Mouse (Mus musculus) bone marrow, adult 2 months (tissue): Measurements from ENCODE around the gene Hoxd3. TPM values are rescaled to one million over a fixed set of nuclear protein-coding genes. Genes with fewer than 3 reads are reported as not detected.

Experiments used
- H3K27ac ChIP-seq: fragments of 200-500 bp; 2 replicates; pipeline ENCODE4 v1.5.1; 2012; ENCODE audit warnings: low read depth, mild to moderate bottlenecking, control low read depth, inconsistent platforms, low read length; ENCODE audit not compliant: control insufficient read depth, poor library complexity, insufficient read depth
- H3K4me1 ChIP-seq: fragments of 200-500 bp; 2 replicates; pipeline ENCODE4 v1.6.1; 2011; ENCODE audit warnings: low read length; ENCODE audit not compliant: control insufficient read depth, insufficient read depth
- H3K4me3 ChIP-seq: fragments of 200-500 bp; replicated peaks from 2 replicates; pipeline ENCODE3; 2011; ENCODE audit warnings: mild to moderate bottlenecking, low read depth, low read length, control low read depth; ENCODE audit not compliant: control insufficient read depth
- CTCF ChIP-seq: fragments of 200-500 bp; IDR thresholded peaks from 2 replicates; pipeline ENCODE4 v1.5.1; 2011; ENCODE audit warnings: low read length, control low read depth; ENCODE audit not compliant: control insufficient read depth, insufficient read depth
- POLR2A ChIP-seq: fragments of 200-500 bp; IDR thresholded peaks from 2 replicates; pipeline ENCODE4 v1.6.1; 2011; ENCODE audit warnings: low read depth, mild to moderate bottlenecking, control low read depth, low read length, borderline replicate concordance; ENCODE audit not compliant: control insufficient read depth
- WGBS: fragments of 180-500 bp; shearing (Covaris S2); methylation state at CpG from one replicate; pipeline ENCODE4 v1.1.7; 2018; 5-methylcytosine and 5-hydroxymethylcytosine counted together
- polyA plus RNA-seq: library from polyadenylated mRNA; stranded (reverse); fragments of >200 nt; gene quantifications from 2 replicates; pipeline ENCODE4 v1.2.4, GENCODE M21; 2011; ENCODE audit warnings: low replicate concordance; ENCODE audit not compliant: missing spikeins, insufficient read depth, insufficient read length

Hoxd3 gene
- polyA plus RNA-seq, 1 experiment, result not detected

DNA sequence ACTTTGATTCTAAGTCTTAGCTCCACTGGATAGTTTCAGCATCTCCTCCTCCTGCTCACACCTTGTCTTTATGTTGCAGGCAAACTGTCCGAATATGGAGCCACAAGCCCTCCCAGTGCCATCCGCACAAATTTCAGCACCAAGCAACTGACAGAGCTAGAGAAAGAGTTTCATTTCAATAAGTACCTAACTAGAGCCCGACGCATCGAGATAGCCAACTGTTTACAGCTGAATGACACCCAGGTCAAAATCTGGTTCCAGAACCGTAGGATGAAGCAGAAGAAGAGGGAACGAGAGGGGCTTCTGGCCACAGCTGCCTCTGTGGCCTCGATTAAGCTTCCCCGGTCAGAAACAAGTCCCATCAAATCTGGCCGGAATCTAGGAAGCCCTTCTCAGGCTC lies 52.2 kb downstream of the Hoxd3 start:
- H3K4me1 ChIP-seq, result no peaks in the 10 kb centered on the region
- TF ChIP-seq CTCF, result no peak
- no peak for TF ChIP-seq POLR2A
- no peak overlapping the region for H3K27ac ChIP-seq
- H3K4me3 ChIP-seq, result no peak overlapping the region
- 51% methylated on average over 10 of the region's 10 CpGs for WGBS

DNA sequence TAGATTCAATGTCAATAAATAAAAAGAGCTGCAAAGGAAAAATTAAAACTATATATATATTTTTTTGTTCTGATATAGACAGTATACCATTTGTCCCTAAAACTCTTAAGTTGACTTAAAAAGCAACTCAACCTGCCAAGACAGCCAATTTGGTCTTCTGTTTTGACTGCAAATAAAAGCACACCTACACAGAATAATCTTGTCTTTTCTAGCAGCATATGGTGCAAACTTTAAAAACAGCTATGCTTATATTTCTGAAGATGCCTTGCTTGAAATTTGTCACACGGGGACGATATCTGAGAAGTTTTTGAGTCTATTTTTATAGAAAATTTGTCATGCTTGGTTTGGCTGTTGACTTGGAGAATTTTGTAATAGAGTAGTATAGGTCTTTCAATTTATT lies 62.6 kb downstream of the Hoxd3 start:
- 87% methylated on average over 2 of the region's 2 CpGs for WGBS
- no peak overlapping the region for H3K4me3 ChIP-seq
- H3K27ac ChIP-seq, result no peak overlapping the region
- H3K4me1 ChIP-seq, result no peaks in the 10 kb centered on the region
- TF ChIP-seq CTCF (no peak), POLR2A (no peak)

DNA sequence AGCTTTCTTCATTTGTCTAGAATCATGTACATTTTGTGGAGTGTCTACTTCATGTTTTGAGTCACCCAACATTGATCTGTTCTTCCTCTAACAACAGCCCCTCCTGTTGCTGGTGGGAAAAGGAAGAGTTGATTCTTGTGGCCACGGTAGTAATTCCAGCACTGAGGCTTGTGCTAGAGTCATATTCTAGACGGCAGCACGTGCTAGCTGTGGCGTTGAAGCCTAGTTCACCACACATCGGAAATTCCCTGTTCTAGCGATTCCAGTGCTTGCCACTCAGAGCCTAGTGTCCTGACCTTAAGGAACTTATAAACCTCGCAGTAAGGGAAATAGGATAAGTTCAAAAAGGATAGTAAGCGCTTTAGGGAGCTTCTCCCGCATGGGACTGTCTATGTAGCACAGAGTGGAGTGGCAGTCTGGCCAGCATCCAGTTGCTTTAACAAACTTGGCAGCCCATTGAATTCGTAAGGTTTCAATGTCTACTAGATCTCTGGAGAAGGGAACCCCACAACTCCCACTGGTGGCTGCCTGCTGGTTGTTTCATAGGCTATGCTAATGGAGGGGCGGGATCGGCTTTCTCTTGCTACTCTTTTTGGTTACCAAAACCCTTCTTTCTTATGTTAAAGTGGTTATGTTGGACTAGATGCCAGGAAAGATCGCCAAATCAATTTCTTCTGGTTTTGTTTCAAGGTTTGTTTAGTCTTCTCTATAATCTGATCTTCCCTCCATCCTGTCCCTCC lies 66.0 kb downstream of the Hoxd3 start:
- Histone ChIP-seq H3K4me3 (no peak overlapping the region), H3K27ac (no peak overlapping the region), H3K4me1 (no peaks in the 10 kb centered on the region)
- WGBS, result 74% methylated on average over 13 of the region's 13 CpGs
- TF ChIP-seq POLR2A, result no peak
- TF ChIP-seq CTCF, result no peak

DNA sequence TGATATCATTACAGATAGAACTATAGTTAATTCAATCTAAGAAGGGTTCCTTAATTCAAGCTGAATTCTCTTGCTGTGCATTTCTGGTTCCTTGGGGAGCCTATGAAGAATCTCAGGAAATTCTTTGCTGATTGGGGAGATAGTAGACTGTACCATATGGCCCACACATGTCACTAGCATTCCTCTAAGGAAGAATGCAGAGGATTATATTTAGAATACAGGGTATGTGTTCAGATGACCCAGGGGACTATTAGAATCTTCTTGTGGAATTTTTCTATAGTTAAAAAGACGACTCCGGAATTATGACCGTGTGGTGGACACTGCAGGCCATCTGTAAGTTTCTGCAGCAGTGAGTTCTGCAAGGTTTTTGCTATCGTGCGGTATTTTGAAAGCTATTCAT lies 69.7 kb downstream of the Hoxd3 start:
- 88% methylated on average over 5 of the region's 5 CpGs for WGBS
- Histone ChIP-seq H3K27ac (no peak overlapping the region), H3K4me1 (no peaks in the 10 kb centered on the region), H3K4me3 (no peak overlapping the region)
- TF ChIP-seq CTCF (no peak), POLR2A (no peak)

DNA sequence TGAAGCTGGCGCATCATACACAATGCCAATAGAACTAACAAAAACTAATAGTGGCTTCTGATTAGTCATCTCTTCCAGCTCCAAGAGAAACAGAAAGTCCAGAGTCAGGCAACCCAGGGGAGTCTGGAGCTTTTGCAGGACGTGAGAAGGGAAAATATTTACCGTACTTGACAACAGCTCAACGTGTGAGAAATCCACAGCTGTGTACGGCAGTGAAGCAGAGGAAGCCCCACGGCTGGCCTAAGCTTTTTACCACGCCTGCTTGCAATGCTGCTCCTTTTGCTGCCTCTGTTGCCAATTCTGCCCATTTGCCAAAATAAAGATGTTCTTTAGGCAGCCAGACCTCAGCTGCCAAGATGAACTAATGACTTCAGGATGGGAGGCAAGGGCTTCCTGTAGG lies 83.8 kb downstream of the Hoxd3 start:
- TF ChIP-seq CTCF (no peak), POLR2A (no peak)
- 69% methylated on average over 7 of the region's 7 CpGs for WGBS
- Histone ChIP-seq H3K4me3 (no peak overlapping the region), H3K4me1 (no peaks in the 10 kb centered on the region), H3K27ac (no peak overlapping the region)

Other genes starting within 250 kb of the Hoxd3 start
- gene Lnpk, start 132.5 kb upstream of the Hoxd3 start, polyA plus RNA-seq, result 8.4 and 14.2 TPM in 2 replicates
- gene Evx2, start 52.4 kb upstream of the Hoxd3 start, polyA plus RNA-seq, result not detected in 2 replicates
- 1.2 TPM in 1 of 2 replicates, not detected in the other for gene Hoxd13, start 43.6 kb upstream of the Hoxd3 start, polyA plus RNA-seq
- gene Hoxd12, start 36.9 kb upstream of the Hoxd3 start, polyA plus RNA-seq, result not detected in 2 replicates
- 0.60 TPM in 1 of 2 replicates, not detected in the other for gene Hoxd11, start 32.4 kb upstream of the Hoxd3 start, polyA plus RNA-seq
- gene Hoxd10, start 20.0 kb upstream of the Hoxd3 start, polyA plus RNA-seq, result not detected in 2 replicates
- gene Hoxd9, start 14.2 kb upstream of the Hoxd3 start, polyA plus RNA-seq, result not detected in 2 replicates
- 1.1 and 1.4 TPM in 2 replicates for gene Hoxd8, start 7.3 kb upstream of the Hoxd3 start, polyA plus RNA-seq
- 2.9 TPM in 1 of 2 replicates, not detected in the other for gene Hoxd4, start within 50 bp of the Hoxd3 start, polyA plus RNA-seq
- gene Gm28230, start 14.8 kb downstream of the Hoxd3 start, polyA plus RNA-seq, result not detected in 2 replicates
- not detected in 2 replicates for gene Hoxd1, start 51.1 kb downstream of the Hoxd3 start, polyA plus RNA-seq
- 18.7 and 26.7 TPM in 2 replicates for gene Mtx2, start 113.9 kb downstream of the Hoxd3 start, polyA plus RNA-seq